Mouse (Mus musculus) gastrocnemius, adult 18-20 months (tissue): Measurements from ENCODE around the gene Myh14. TPM values are rescaled to one million over a fixed set of nuclear protein-coding genes. Genes with fewer than 3 reads are reported as not detected.
"Not testable (repeated sequence)": the region's sequence is repeated elsewhere in the genome, so short reads cannot be mapped to it uniquely, and the experiment has no call there.

Experiments used
- DNase-seq: peaks from one replicate; pipeline ENCODE4 v3.0.0; 2021; ENCODE audit warnings: low spot score
- long read RNA-seq, 2 experiments: library from polyadenylated mRNA; stranded (forward); transcript quantifications; one replicate each; pipeline ENCODE4 v2.0.0; 2021
- total RNA-seq, 2 experiments: library from RNA; stranded (reverse); gene quantifications; 2 replicates each; pipeline ENCODE4 v1.2.3; 2021

Gene Myh14
- total RNA-seq, result 10 to 100 TPM; 43.2 to 45.2 TPM
- long read RNA-seq, experiment 1, full-length matches to known transcripts, result 1 of 66 reads
- long read RNA-seq, experiment 1, partial matches to known transcripts, result 18 of 66 reads
- long read RNA-seq, experiment 1, other reads (novel, unspliced or antisense), result 47 of 66 reads
- long read RNA-seq, experiment 2, full-length matches to known transcripts, result 3 of 64 reads
- long read RNA-seq, experiment 2, partial matches to known transcripts, result 26 of 64 reads
- long read RNA-seq, experiment 2, other reads (novel, unspliced or antisense), result 35 of 64 reads

- peak; percentile 93 for DNase-seq
Measured at GRCm38 (mm10) chr7:44670803-44671202, at the start of gene Myh14. Gene Myh14, minus strand, starts transcription at chr7:44670843.

- DNase-seq, result no peak
Measured at GRCm38 (mm10) chr7:44709881-44710280, 39.2 kb upstream of the Myh14 start.

GRCm38 (mm10) chr7:44708574-44708973, 37.9 kb upstream of the Myh14 start, which contains the start of gene Izumo2:
Gene Izumo2, plus strand, starts transcription at chr7:44708742.
- DNase-seq, result no peak

- DNase-seq, result not testable (repeated sequence)
Measured at GRCm38 (mm10) chr7:44708093-44708492, 37.5 kb upstream of the Myh14 start.

GRCm38 (mm10) chr7:44707169-44707675, 36.6 kb upstream of the Myh14 start:
- no peak for DNase-seq

GRCm38 (mm10) chr7:44706322-44706721, 35.7 kb upstream of the Myh14 start:
- DNase-seq, result no peak

- DNase-seq, result no peak
Measured at GRCm38 (mm10) chr7:44705086-44705485, 34.4 kb upstream of the Myh14 start.

GRCm38 (mm10) chr7:44704363-44704762, 33.7 kb upstream of the Myh14 start:
- no peak for DNase-seq

GRCm38 (mm10) chr7:44702985-44703384, 32.3 kb upstream of the Myh14 start:
- DNase-seq, result no peak

GRCm38 (mm10) chr7:44701921-44702320, 31.3 kb upstream of the Myh14 start:
- DNase-seq, result no peak

- DNase-seq, result no peak
Measured at GRCm38 (mm10) chr7:44697980-44698379, 27.3 kb upstream of the Myh14 start.

- peak; percentile 86 for DNase-seq
Measured at GRCm38 (mm10) chr7:44697191-44697710, 26.6 kb upstream of the Myh14 start.

- no peak for DNase-seq
Measured at GRCm38 (mm10) chr7:44695223-44695622, 24.6 kb upstream of the Myh14 start.

GRCm38 (mm10) chr7:44693427-44694175, 23.0 kb upstream of the Myh14 start:
- no peak for DNase-seq

- no peak for DNase-seq
Measured at GRCm38 (mm10) chr7:44689331-44689730, 18.7 kb upstream of the Myh14 start.

GRCm38 (mm10) chr7:44688890-44689289, 18.2 kb upstream of the Myh14 start:
- no peak for DNase-seq

- DNase-seq, result no peak
Measured at GRCm38 (mm10) chr7:44685531-44686402, 15.1 kb upstream of the Myh14 start.

GRCm38 (mm10) chr7:44683656-44684055, 13.0 kb upstream of the Myh14 start:
- DNase-seq, result no peak

GRCm38 (mm10) chr7:44676611-44677010, 6.0 kb upstream of the Myh14 start:
- DNase-seq, result peak; percentile 69

- no peak for DNase-seq
Measured at GRCm38 (mm10) chr7:44676126-44676525, 5.5 kb upstream of the Myh14 start.

- DNase-seq, result no peak
Measured at GRCm38 (mm10) chr7:44675171-44675570, 4.5 kb upstream of the Myh14 start.
